Mouse (Mus musculus) bone marrow, adult 2 months (tissue): Measurements from ENCODE around the gene Marf1.

Experiments
- CTCF ChIP-seq: fragments of 200-500 bp; IDR thresholded peaks from 2 replicates; pipeline ENCODE4 v1.5.1; 2011; ENCODE audit warnings: low read length, control low read depth; ENCODE audit not compliant: control insufficient read depth, insufficient read depth
- POLR2A ChIP-seq: fragments of 200-500 bp; IDR thresholded peaks from 2 replicates; pipeline ENCODE4 v1.6.1; 2011; ENCODE audit warnings: low read depth, mild to moderate bottlenecking, control low read depth, low read length, borderline replicate concordance; ENCODE audit not compliant: control insufficient read depth

GRCm38 (mm10) chr16:14158936-14159745 lies 4.0 kb downstream of the Marf1 start:
- peak; percentile 2; the same call in 1 of the 2 replicates for TF ChIP-seq CTCF
- peak; percentile 88; the same call in 1 of the 2 replicates for TF ChIP-seq POLR2A
